Mouse (Mus musculus) embryonic facial prominence, embryonic 10.5 days (tissue): ENCODE measurements at regions not wholly inside any gene's neighbourhood (a gene's known extent, or its start where the extent isn't known, plus 50 kb on each side); places are given as distances from the start of the nearest gene placed in this dataset.

Experiments used
- DNase-seq: peaks from one replicate; pipeline ENCODE4 v3.0.0-alpha.2; 2017; ENCODE audit warnings: low spot score
- H3K27ac ChIP-seq: fragments of 300-500 bp; sonication (generic); replicated peaks from 2 replicates; pipeline ENCODE4 v1.5.1; 2016; ENCODE audit warnings: mild to moderate bottlenecking
- H3K27me3 ChIP-seq: fragments of 300-500 bp; sonication (generic); replicated peaks from 2 replicates; pipeline ENCODE4 v1.6.1; 2016; ENCODE audit warnings: low read depth, mild to moderate bottlenecking; ENCODE audit not compliant: poor library complexity, severe bottlenecking
- H3K36me3 ChIP-seq: fragments of 300-500 bp; sonication (generic); replicated peaks from 2 replicates; pipeline ENCODE4 v1.6.1; 2016; ENCODE audit warnings: mild to moderate bottlenecking, moderate library complexity
- H3K4me1 ChIP-seq: fragments of 300-500 bp; sonication (generic); 2 replicates; pipeline ENCODE4 v1.6.1; 2016
- H3K4me3 ChIP-seq: fragments of 300-500 bp; sonication (generic); 2 replicates; pipeline ENCODE4 v1.5.1; 2016; ENCODE audit warnings: mild to moderate bottlenecking, moderate library complexity
- H3K9me3 ChIP-seq: fragments of 300-500 bp; sonication (generic); 2 replicates; pipeline ENCODE4 v1.6.1; 2016; ENCODE audit warnings: mild to moderate bottlenecking
- WGBS: fragments of 180-500 bp; shearing (Covaris S2); methylation state at CpG from one replicate; pipeline ENCODE4 v1.1.7; 2016; 5-methylcytosine and 5-hydroxymethylcytosine counted together

DNA sequence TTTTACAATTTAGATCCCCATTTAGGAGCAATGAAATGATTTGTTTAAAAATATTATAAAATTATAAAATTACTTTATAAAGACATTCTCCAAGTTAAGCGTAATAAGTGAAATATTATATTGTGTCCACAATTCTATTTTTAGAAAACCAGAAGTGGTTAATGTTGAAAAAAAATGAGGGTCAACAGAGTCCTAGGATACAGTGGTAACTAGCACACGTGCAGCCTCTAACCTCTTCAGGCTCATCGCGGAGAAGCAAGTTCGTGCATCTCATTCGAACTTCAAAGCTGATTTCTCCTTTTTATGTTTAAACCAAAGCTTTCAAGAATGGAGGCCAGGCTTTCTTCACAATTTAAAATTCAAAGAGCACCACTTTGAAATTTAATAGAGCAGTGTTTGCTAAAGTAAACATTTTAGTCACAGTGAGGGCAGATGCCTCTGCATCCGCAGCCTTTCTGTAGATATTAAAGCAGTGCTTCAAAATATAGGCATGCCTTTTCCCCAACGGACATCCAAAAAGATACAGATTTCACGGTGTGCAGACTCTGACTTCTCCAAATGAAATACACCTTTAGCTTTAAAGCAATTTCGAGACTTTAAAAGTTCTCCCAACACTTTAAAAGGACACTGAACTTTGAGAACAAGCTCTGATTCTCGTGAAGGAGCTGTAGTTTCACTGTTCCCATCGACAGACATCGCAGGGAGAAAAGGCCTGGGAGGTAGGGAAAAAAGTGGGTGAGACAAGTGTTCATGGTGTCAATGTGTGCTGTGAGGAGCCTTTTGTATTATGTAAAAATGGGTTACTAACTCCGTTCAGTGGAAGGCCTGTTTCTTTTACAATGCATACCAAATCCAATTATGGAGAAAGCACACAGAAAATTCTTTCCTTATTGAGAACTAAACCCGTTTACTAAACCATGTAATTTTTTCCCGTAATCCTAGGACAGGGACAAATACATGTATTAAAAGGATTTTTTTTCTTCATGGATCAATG is 419.8 kb upstream of the Manea start:
- WGBS = 54% methylated on average over 16 of the region's 16 CpGs
- Histone ChIP-seq H3K27me3 (no peaks in the 10 kb centered on the region), H3K4me3 (no peak overlapping the region), H3K9me3 (no peaks in the 10 kb centered on the region), H3K36me3 (no peaks in the 10 kb centered on the region), H3K27ac (no peak overlapping the region), H3K4me1 (no peaks in the 10 kb centered on the region)
- DNase-seq = no peak

- Histone ChIP-seq H3K4me3 (no peak overlapping the region), H3K4me1 (no peaks in the 10 kb centered on the region), H3K9me3 (no peaks in the 10 kb centered on the region), H3K27ac (no peak overlapping the region), H3K36me3 (no peaks in the 10 kb centered on the region), H3K27me3 (no peaks in the 10 kb centered on the region)
- WGBS = 88% methylated on average over 3 of the region's 3 CpGs
- no peak for DNase-seq
Observed at GRCm38 (mm10) chr4:26740815-26741214, 394.1 kb upstream of the Manea start.

- DNase-seq = no peak
- Histone ChIP-seq H3K4me1 (no peaks in the 10 kb centered on the region), H3K4me3 (no peak overlapping the region), H3K27me3 (no peaks in the 10 kb centered on the region), H3K9me3 (no peaks in the 10 kb centered on the region), H3K36me3 (no peaks in the 10 kb centered on the region), H3K27ac (no peak overlapping the region)
- WGBS = 75% methylated on average over 3 of the region's 3 CpGs
Observed at GRCm38 (mm10) chr4:26736381-26736780, 389.7 kb upstream of the Manea start.

- H3K4me1 ChIP-seq = no peaks in the 10 kb centered on the region
- H3K36me3 ChIP-seq = no peaks in the 10 kb centered on the region
- H3K9me3 ChIP-seq = no peaks in the 10 kb centered on the region
- WGBS = 77% methylated on average over 3 of the region's 3 CpGs
- no peak overlapping the region for H3K4me3 ChIP-seq
- no peak for DNase-seq
- no peaks in the 10 kb centered on the region for H3K27me3 ChIP-seq
- no peak overlapping the region for H3K27ac ChIP-seq
Observed at GRCm38 (mm10) chr4:26714437-26714836, 367.7 kb upstream of the Manea start.

DNA sequence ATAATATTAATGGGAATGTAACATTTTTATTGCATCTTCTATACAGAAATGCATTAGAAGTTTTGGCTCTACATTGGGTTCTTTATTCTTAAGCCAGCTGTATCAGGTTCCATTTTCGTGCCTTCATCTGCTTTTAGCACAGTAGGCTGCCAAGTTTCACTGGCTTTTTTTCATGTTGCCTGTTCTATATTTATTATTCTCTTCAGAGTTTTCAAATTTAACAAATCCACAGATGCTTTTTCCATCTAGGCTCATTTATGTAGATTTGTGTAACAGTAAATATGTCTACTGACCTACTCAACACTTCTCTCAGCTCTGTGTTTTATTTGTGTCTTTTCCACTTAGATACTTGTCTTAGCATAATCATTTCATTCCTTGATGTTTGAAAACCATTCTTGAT is 363.3 kb upstream of the Manea start:
- H3K4me3 ChIP-seq = no peak overlapping the region
- WGBS = 77% methylated on average over 1 of the region's 1 CpGs
- no peak for DNase-seq

GRCm38 (mm10) chr4:26695964-26696363 is 349.3 kb upstream of the Manea start:
- Histone ChIP-seq H3K4me1 (no peaks in the 10 kb centered on the region), H3K36me3 (no peaks in the 10 kb centered on the region), H3K9me3 (no peaks in the 10 kb centered on the region), H3K4me3 (no peak overlapping the region), H3K27me3 (no peaks in the 10 kb centered on the region), H3K27ac (no peak overlapping the region)
- no peak for DNase-seq
- WGBS = 67% methylated on average over 3 of the region's 3 CpGs

More for the DNA sequence above, 363.3 kb upstream of the Manea start:
- no peaks in the 10 kb centered on the region for H3K36me3 ChIP-seq
- no peaks in the 10 kb centered on the region for H3K27me3 ChIP-seq
- H3K4me1 ChIP-seq = no peaks in the 10 kb centered on the region
- H3K9me3 ChIP-seq = no peaks in the 10 kb centered on the region
- no peak overlapping the region for H3K27ac ChIP-seq
